Mouse (Mus musculus): ENCODE data around the gene Slc2a9. TPM values are rescaled to one million over a fixed set of nuclear protein-coding genes. Genes with fewer than 3 reads are reported as not detected.

Gene Slc2a9
- polyA plus RNA-seq, 1 experiment: 1.4 TPM

GRCm38 (mm10) chr5:38500043-38500442 lies 2.9 kb downstream of the Slc2a9 start:
- no peak overlapping the region for H3ac ChIP-seq (ENCODE audit: control insufficient read depth, insufficient read length, low read depth)
- no peaks in the 10 kb centered on the region for H3K79me3 ChIP-seq (ENCODE audit: low read depth)
- no peak overlapping the region for H3K4me3 ChIP-seq (ENCODE audit: insufficient read depth, poor library complexity, severe bottlenecking)
- TF ChIP-seq MYOG (IDR thresholded peaks at IDR 0.05; ENCODE audit: control insufficient read depth, extremely low read depth, insufficient read length) (no peak), MYOD1 (IDR thresholded peaks at IDR 0.05; ENCODE audit: control insufficient read depth, insufficient read length, low read depth) (no peak), CEBPB (IDR thresholded peaks at IDR 0.05; ENCODE audit: low read depth) (no peak)
- no peaks in the 10 kb centered on the region for H3K79me2 ChIP-seq (ENCODE audit: control insufficient read depth, insufficient read depth)
- H3K27me3 ChIP-seq (ENCODE audit: control insufficient read depth, insufficient read depth, insufficient read length): peaks cover 15% of the 10 kb centered on the region
- no peaks in the 10 kb centered on the region for H3K36me3 ChIP-seq (ENCODE audit: control insufficient read depth, insufficient read depth)

GRCm38 (mm10) chr5:38499316-38499811 lies 3.6 kb downstream of the Slc2a9 start:
- no peak for TF ChIP-seq USF1 (IDR thresholded peaks at IDR 0.05; ENCODE audit: low read depth)
- TF ChIP-seq FOSL1 (IDR thresholded peaks at IDR 0.05; ENCODE audit: insufficient read depth, low read length, poor library complexity, severe bottlenecking): no peak
- no peak for TF ChIP-seq MYOG (IDR thresholded peaks at IDR 0.05; ENCODE audit: control insufficient read depth, extremely low read depth, insufficient read length)
- TF ChIP-seq MYOD1 (IDR thresholded peaks at IDR 0.05; ENCODE audit: control insufficient read depth, insufficient read length, low read depth): no peak
- no peak for TF ChIP-seq CTCF (IDR thresholded peaks at IDR 0.05; ENCODE audit: control insufficient read depth, insufficient read depth, insufficient read length)
- TF ChIP-seq CEBPB (IDR thresholded peaks at IDR 0.05; ENCODE audit: low read depth): no peak
- no peak for TF ChIP-seq MAX (IDR thresholded peaks at IDR 0.05)
- Histone ChIP-seq H3K36me3 (ENCODE audit: control insufficient read depth, insufficient read depth) (no peaks in the 10 kb centered on the region), H3K79me3 (ENCODE audit: low read depth) (no peaks in the 10 kb centered on the region), H3K4me3 (ENCODE audit: insufficient read depth, poor library complexity, severe bottlenecking) (no peak overlapping the region), H3K79me2 (ENCODE audit: control insufficient read depth, insufficient read depth) (no peaks in the 10 kb centered on the region), H3K27me3 (ENCODE audit: control insufficient read depth, insufficient read depth, insufficient read length) (peaks cover 15% of the 10 kb centered on the region), H3ac (ENCODE audit: control insufficient read depth, insufficient read length, low read depth) (no peak overlapping the region)

GRCm38 (mm10) chr5:38498479-38498878 lies 4.5 kb downstream of the Slc2a9 start:
- no peak for TF ChIP-seq FOSL1 (IDR thresholded peaks at IDR 0.05; ENCODE audit: insufficient read depth, low read length, poor library complexity, severe bottlenecking)
- TF ChIP-seq MYOG (IDR thresholded peaks at IDR 0.05; ENCODE audit: control insufficient read depth, extremely low read depth, insufficient read length): no peak
- TF ChIP-seq USF1 (IDR thresholded peaks at IDR 0.05; ENCODE audit: low read depth): no peak
- H3K4me3 ChIP-seq (ENCODE audit: insufficient read depth, poor library complexity, severe bottlenecking): no peak overlapping the region

DNA sequence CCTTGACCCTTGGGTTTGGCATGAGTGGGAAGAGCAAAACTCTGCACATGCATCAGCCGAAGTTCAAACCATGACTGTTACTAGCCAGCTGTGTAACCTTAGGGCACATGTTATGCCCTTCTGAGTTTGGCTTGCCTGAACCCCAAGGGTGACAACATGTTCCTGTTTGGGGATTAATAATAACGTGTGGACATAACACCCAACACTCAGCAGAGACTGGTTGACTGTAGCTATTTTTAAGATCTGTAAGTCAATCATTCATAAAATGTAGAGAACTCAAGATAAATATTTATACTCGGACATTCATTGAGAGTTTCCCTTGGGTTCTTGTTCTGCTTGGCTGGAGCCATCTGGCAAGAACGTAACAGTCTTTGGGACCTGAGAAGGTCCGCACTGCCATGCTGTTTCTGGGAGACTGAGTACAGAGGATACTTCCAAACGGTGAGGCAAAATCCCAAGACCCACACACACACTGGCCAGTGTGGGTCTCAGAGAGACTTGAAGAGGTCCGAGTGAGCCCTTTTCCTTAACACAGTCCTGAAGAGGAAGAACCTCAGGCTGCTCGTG lies 6.4 kb downstream of the Slc2a9 start:
- H3ac ChIP-seq (ENCODE audit: control insufficient read depth, insufficient read length, low read depth): no peak overlapping the region
- no peak for TF ChIP-seq CTCF (IDR thresholded peaks at IDR 0.05; ENCODE audit: control insufficient read depth, insufficient read depth, insufficient read length)
- no peak for TF ChIP-seq MAX (IDR thresholded peaks at IDR 0.05)
- TF ChIP-seq FOSL1 (IDR thresholded peaks at IDR 0.05; ENCODE audit: insufficient read depth, low read length, poor library complexity, severe bottlenecking): no peak
- no peak for TF ChIP-seq MYOG (IDR thresholded peaks at IDR 0.05; ENCODE audit: control insufficient read depth, extremely low read depth, insufficient read length)
- TF ChIP-seq CEBPB (IDR thresholded peaks at IDR 0.05; ENCODE audit: low read depth): no peak
- no peak for TF ChIP-seq MYOD1 (IDR thresholded peaks at IDR 0.05; ENCODE audit: control insufficient read depth, insufficient read length, low read depth)
- no peaks in the 10 kb centered on the region for H3K79me3 ChIP-seq (ENCODE audit: low read depth)
- no peak overlapping the region for H3K4me3 ChIP-seq (ENCODE audit: insufficient read depth, poor library complexity, severe bottlenecking)
- peaks cover 9% of the 10 kb centered on the region for H3K27me3 ChIP-seq (ENCODE audit: control insufficient read depth, insufficient read depth, insufficient read length)
- H3K36me3 ChIP-seq (ENCODE audit: control insufficient read depth, insufficient read depth): no peaks in the 10 kb centered on the region
- no peaks in the 10 kb centered on the region for H3K79me2 ChIP-seq (ENCODE audit: control insufficient read depth, insufficient read depth)

More at GRCm38 (mm10) chr5:38498479-38498878, 4.5 kb downstream of the Slc2a9 start:
- no peaks in the 10 kb centered on the region for H3K36me3 ChIP-seq (ENCODE audit: control insufficient read depth, insufficient read depth)
- H3K27me3 ChIP-seq (ENCODE audit: control insufficient read depth, insufficient read depth, insufficient read length): peaks cover 15% of the 10 kb centered on the region
- no peaks in the 10 kb centered on the region for H3K79me3 ChIP-seq (ENCODE audit: low read depth)
- H3ac ChIP-seq (ENCODE audit: control insufficient read depth, insufficient read length, low read depth): no peak overlapping the region
- H3K79me2 ChIP-seq (ENCODE audit: control insufficient read depth, insufficient read depth): no peaks in the 10 kb centered on the region

DNA sequence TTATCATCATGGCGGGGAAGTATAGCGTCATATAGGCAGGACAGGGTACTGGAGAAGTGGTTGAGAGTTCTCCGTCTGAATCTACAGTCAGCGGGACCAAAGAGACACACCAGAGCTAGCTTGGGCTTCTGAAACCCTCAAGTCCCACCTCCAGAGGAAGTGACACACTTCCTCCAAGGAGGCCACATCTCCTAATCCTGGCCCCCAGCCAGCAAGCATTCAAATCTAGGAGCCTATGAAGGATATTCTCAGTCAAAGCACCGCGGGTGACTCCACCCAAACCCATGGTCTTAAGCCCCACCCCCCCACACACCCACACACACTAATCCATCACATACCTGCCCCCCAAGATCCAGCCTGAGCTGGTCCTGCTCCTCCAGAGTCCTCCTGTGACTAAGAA lies 9.1 kb downstream of the Slc2a9 start:
- no peaks in the 10 kb centered on the region for H3K79me2 ChIP-seq (ENCODE audit: control insufficient read depth, insufficient read depth)
- no peak overlapping the region for H3K4me3 ChIP-seq (ENCODE audit: insufficient read depth, poor library complexity, severe bottlenecking)
- H3K27me3 ChIP-seq (ENCODE audit: control insufficient read depth, insufficient read depth, insufficient read length): peaks cover 11% of the 10 kb centered on the region
- no peaks in the 10 kb centered on the region for H3K79me3 ChIP-seq (ENCODE audit: low read depth)
- no peak for TF ChIP-seq MYOD1 (IDR thresholded peaks at IDR 0.05; ENCODE audit: control insufficient read depth, insufficient read length, low read depth)
- TF ChIP-seq USF1 (IDR thresholded peaks at IDR 0.05; ENCODE audit: low read depth): no peak
- no peak for TF ChIP-seq FOSL1 (IDR thresholded peaks at IDR 0.05; ENCODE audit: insufficient read depth, low read length, poor library complexity, severe bottlenecking)
- no peak for TF ChIP-seq CEBPB (IDR thresholded peaks at IDR 0.05; ENCODE audit: low read depth)
- TF ChIP-seq MAX (IDR thresholded peaks at IDR 0.05): no peak
- TF ChIP-seq MYOG (IDR thresholded peaks at IDR 0.05; ENCODE audit: control insufficient read depth, extremely low read depth, insufficient read length): no peak
- no peak for TF ChIP-seq CTCF (IDR thresholded peaks at IDR 0.05; ENCODE audit: control insufficient read depth, insufficient read depth, insufficient read length)
- no peak overlapping the region for H3ac ChIP-seq (ENCODE audit: control insufficient read depth, insufficient read length, low read depth)
- no peaks in the 10 kb centered on the region for H3K36me3 ChIP-seq (ENCODE audit: control insufficient read depth, insufficient read depth)

DNA sequence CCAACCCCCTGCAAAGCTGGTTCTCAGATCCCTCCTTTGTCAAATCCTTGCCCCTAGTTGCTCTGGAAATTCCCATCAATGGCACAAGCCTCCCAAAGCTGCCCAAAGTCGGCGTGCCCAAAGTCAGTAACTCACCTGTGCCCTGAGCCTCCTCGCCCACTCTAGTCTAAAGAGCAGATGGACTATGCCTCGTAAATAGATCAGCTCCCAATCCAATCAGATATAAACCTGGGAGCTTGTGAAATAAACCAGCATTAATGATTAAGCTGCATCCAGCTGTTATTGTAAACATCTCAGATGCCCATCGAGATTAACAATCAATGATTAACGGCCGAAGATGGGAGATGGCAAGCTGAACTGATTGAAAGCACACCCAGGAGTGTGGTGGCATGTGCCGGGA lies 11.2 kb downstream of the Slc2a9 start:
- Histone ChIP-seq H3K36me3 (ENCODE audit: control insufficient read depth, insufficient read depth) (no peaks in the 10 kb centered on the region), H3K4me3 (ENCODE audit: insufficient read depth, poor library complexity, severe bottlenecking) (no peak overlapping the region), H3ac (ENCODE audit: control insufficient read depth, insufficient read length, low read depth) (no peak overlapping the region), H3K79me2 (ENCODE audit: control insufficient read depth, insufficient read depth) (no peaks in the 10 kb centered on the region), H3K79me3 (ENCODE audit: low read depth) (no peaks in the 10 kb centered on the region), H3K27me3 (ENCODE audit: control insufficient read depth, insufficient read depth, insufficient read length) (peaks cover 11% of the 10 kb centered on the region)
- TF ChIP-seq FOSL1 (IDR thresholded peaks at IDR 0.05; ENCODE audit: insufficient read depth, low read length, poor library complexity, severe bottlenecking) (no peak), MAX (IDR thresholded peaks at IDR 0.05) (no peak), USF1 (IDR thresholded peaks at IDR 0.05; ENCODE audit: low read depth) (no peak), CEBPB (IDR thresholded peaks at IDR 0.05; ENCODE audit: low read depth) (no peak), CTCF (IDR thresholded peaks at IDR 0.05; ENCODE audit: control insufficient read depth, insufficient read depth, insufficient read length) (no peak), MYOD1 (IDR thresholded peaks at IDR 0.05; ENCODE audit: control insufficient read depth, insufficient read length, low read depth) (no peak), MYOG (IDR thresholded peaks at IDR 0.05; ENCODE audit: control insufficient read depth, extremely low read depth, insufficient read length) (no peak)
